Mouse (Mus musculus): ENCODE data around the gene D630045J12Rik. TPM values are rescaled to one million over a fixed set of nuclear protein-coding genes. Genes with fewer than 3 reads are reported as not detected.

D630045J12Rik gene
- total RNA-seq, 2 experiments from 2014 or later = 0.15 to 2.0 TPM

DNA sequence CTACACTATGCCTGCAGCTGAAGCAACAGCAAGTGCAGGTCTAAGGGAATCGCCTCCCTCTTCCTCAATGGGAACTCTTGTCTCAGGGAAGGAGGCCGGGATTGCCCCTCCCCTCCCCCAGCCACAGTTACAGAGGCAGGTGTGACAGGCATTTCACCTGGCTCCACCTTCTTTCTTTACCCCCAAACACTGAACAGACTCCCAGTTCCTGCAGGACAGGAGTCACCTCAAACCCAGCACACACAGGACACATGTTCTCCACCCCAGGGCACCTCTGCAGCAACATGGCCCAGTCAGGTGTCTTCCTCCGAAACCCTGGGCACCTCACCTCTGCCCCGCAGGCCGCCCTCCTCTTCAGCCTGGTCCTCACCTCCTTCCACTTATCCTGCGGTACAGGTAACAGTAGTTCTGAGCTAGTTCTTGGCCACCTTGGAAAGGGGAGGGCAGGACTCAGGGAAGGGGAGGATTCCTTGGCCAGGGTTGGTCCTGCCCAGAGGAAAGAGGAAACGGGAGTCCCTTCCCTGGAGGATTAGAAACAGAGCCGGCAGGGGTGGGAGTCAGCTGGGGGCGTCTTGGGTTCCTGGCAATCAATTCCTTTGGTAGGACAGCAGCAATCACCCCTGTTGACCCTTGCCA lies 144.5 kb downstream of the D630045J12Rik start, which contains the start of gene Tmem213:
Gene Tmem213, plus strand, starts transcription at position 96 of the 636 bp plus-strand sequence.
- ATAC-seq (replicated peaks; ENCODE audit: poor library complexity, severe bottlenecking) = no peak

DNA sequence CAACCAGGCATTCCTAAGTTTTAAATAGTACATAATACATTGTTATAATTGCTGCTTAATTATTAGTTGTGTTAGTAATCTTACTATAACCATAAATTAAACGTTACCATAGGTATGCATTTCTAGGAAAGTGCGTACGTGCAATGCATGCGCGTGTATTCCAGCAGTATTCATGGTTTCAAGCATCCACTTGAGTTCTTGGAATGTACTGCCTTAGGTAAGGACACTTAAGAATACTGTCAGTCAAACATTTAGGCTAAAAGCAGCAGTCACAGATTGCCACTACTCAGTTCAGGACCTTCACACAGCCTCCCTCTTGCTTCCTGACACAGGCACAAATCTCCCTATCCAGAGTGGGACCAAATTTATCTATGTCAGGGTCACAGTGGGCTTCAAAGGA lies 145.4 kb downstream of the D630045J12Rik start:
- no peak for ATAC-seq (replicated peaks; ENCODE audit: poor library complexity, severe bottlenecking)

DNA sequence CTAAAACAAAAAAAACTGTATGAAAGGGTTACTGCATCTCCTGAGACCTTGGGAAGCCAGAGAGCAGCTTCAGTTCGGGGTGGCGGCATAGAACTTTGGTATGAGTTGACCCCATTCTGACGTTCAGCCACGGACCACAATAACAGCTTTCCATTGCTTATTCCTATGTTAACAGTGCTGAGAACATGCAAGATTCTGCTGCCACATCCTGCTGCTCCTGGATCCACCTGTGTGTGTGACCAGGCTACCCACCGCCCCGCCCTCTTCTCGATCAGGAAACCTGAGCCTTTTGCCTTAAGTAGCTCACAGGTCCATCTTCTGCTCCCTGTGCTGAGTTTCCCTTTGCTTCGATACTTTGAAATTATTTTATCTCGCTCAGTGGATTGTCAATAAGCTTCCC lies 147.9 kb downstream of the D630045J12Rik start:
- no peak for ATAC-seq (replicated peaks; ENCODE audit: poor library complexity, severe bottlenecking)

DNA sequence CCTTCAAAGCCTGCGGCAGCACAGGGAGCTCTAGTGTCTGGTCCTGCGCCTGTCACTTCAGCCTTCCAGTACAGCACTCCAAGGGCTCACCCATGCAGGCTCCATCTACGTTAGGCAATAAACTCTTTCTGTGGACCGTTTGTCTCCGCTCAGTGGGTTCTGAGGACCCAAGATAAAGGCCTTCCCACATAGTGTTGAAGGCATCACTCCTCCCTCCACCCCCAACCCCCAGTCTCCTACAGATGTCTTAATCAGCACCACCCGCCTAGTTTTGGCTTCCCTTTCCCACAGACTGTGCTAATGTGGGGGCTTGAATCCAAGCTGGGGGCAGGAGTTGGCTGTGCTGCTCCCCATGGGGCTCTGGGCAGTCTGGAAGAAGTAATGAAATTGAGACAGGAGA lies 150.0 kb downstream of the D630045J12Rik start:
- ATAC-seq (replicated peaks; ENCODE audit: poor library complexity, severe bottlenecking) = no peak

- no peak for ATAC-seq (replicated peaks; ENCODE audit: poor library complexity, severe bottlenecking)
Measured at GRCm38 (mm10) chr6:38102216-38102795, 151.5 kb downstream of the D630045J12Rik start.

DNA sequence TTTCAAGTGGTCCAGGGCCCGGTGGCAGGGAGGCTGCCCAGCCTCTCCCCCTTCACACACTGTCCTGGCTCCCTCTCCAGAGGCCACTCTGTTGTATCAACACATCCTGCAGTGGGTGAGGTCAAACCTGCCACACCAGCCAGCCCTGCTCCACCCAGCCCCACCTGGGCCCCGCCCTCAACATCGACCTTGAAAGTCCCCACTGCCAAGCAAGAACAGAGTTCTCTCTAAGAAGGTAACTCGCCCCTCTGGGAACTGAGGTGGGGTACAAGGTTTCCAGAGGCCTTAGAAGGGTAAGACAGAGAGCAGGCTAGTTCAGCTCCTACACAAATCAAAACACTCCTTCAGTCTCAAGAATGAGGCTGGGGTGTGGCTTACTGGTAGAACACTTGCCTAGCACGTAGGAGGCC lies 156.8 kb downstream of the D630045J12Rik start:
- no peak for ATAC-seq (replicated peaks; ENCODE audit: poor library complexity, severe bottlenecking)

- no peak for ATAC-seq (replicated peaks; ENCODE audit: poor library complexity, severe bottlenecking)
Measured at GRCm38 (mm10) chr6:38094701-38095100, 159.1 kb downstream of the D630045J12Rik start.

DNA sequence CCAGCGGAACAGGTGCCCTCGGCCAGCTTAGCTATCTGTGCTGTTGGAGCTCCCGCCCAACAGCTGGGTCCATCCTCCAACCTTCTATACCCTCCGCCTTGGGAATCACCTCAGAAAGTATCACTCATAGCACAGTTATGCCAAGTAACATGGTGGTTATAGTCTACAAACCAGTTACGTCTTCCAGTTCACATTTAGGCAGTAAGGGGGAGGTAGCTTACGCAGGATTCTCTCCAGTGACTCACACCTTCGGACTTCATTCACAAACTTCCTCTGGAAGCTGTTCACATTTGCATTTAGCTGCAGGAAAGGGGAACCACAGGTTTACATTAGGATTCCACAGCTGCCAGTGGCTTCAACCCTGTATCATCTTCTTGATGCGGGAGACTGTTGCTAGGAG lies 161.3 kb downstream of the D630045J12Rik start:
- no peak for ATAC-seq (replicated peaks; ENCODE audit: poor library complexity, severe bottlenecking)

- no peak for ATAC-seq (replicated peaks; ENCODE audit: poor library complexity, severe bottlenecking)
Measured at GRCm38 (mm10) chr6:38087242-38088026, 166.4 kb downstream of the D630045J12Rik start.

DNA sequence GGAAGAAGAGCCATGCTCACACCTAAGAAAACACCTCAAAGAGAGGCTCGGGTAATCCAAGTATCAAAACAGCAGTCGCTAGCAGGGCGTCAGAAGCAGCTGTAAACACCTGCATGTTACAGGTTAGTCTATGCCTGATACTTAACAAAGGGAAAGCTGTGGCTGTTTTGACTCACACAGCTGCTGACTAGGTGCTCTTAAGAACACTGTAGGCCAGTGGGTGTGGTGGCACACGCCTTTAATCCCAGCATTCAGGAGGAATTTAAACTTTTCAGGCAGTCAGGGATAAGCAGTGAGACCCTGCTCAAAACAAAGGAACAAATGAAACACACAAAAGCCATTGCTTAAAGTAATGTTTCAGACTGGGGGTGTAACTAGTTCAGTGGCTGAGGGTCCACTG lies 170.6 kb downstream of the D630045J12Rik start:
- ATAC-seq (replicated peaks; ENCODE audit: poor library complexity, severe bottlenecking) = no peak

- no peak for ATAC-seq (replicated peaks; ENCODE audit: poor library complexity, severe bottlenecking)
Measured at GRCm38 (mm10) chr6:38081727-38082341, 172.0 kb downstream of the D630045J12Rik start.

- ATAC-seq (replicated peaks; ENCODE audit: poor library complexity, severe bottlenecking) = no peak
Measured at GRCm38 (mm10) chr6:38080364-38080763, 173.4 kb downstream of the D630045J12Rik start.

- no peak for ATAC-seq (replicated peaks; ENCODE audit: poor library complexity, severe bottlenecking)
Measured at GRCm38 (mm10) chr6:38073592-38073991, 180.2 kb downstream of the D630045J12Rik start.

Other genes with a start within 250 kb of the D630045J12Rik start
- gene Svopl, start 207.0 kb downstream of the D630045J12Rik start, total RNA-seq (2014; fragmentation: Nextera tagmentation) = not detected in 2 replicates
- not detected in 2 replicates for gene Svopl, start 207.0 kb downstream of the D630045J12Rik start, total RNA-seq (2017)
- gene Tmem213, start 144.8 kb downstream of the D630045J12Rik start, total RNA-seq (2014; fragmentation: Nextera tagmentation) = not detected in 2 replicates
- not detected in 2 replicates for gene Tmem213, start 144.8 kb downstream of the D630045J12Rik start, total RNA-seq (2017)
- not detected in 2 replicates for gene Atp6v0a4, start 129.4 kb downstream of the D630045J12Rik start, total RNA-seq (2014; fragmentation: Nextera tagmentation)
- gene Atp6v0a4, start 129.4 kb downstream of the D630045J12Rik start, total RNA-seq (2017) = not detected in 2 replicates
- gene Zc3hav1l, start 45.2 kb upstream of the D630045J12Rik start, total RNA-seq (2014; fragmentation: Nextera tagmentation) = 19.3 and 23.8 TPM in 2 replicates
- gene Zc3hav1l, start 45.2 kb upstream of the D630045J12Rik start, total RNA-seq (2017) = 4.1 and 5.1 TPM in 2 replicates
- 46.8 and 48.4 TPM in 2 replicates for gene Zc3hav1, start 100.6 kb upstream of the D630045J12Rik start, total RNA-seq (2014; fragmentation: Nextera tagmentation)
- 47.6 and 53.1 TPM in 2 replicates for gene Zc3hav1, start 100.6 kb upstream of the D630045J12Rik start, total RNA-seq (2017)
- gene Ttc26, start 127.5 kb upstream of the D630045J12Rik start, total RNA-seq (2014; fragmentation: Nextera tagmentation) = 0.79 TPM in 1 of 2 replicates, not detected in the other
- 0.90 and 1.7 TPM in 2 replicates for gene Ttc26, start 127.5 kb upstream of the D630045J12Rik start, total RNA-seq (2017)
- 48.2 and 57.1 TPM in 2 replicates for gene Ubn2, start 179.9 kb upstream of the D630045J12Rik start, total RNA-seq (2014; fragmentation: Nextera tagmentation)
- gene Ubn2, start 179.9 kb upstream of the D630045J12Rik start, total RNA-seq (2017) = 19.0 and 27.8 TPM in 2 replicates

Data from granulocyte monocyte progenitor cell, adult 5-6 weeks (primary cell).